Mouse (Mus musculus) bone marrow, adult 2 months (tissue): ENCODE measurements around the gene Ufc1.

ENCODE experiments used
- CTCF ChIP-seq: fragments of 200-500 bp; IDR thresholded peaks from 2 replicates; pipeline ENCODE4 v1.5.1; 2011; ENCODE audit warnings: low read length, control low read depth; ENCODE audit not compliant: control insufficient read depth, insufficient read depth
- POLR2A ChIP-seq: fragments of 200-500 bp; IDR thresholded peaks from 2 replicates; pipeline ENCODE4 v1.6.1; 2011; ENCODE audit warnings: low read depth, mild to moderate bottlenecking, control low read depth, low read length, borderline replicate concordance; ENCODE audit not compliant: control insufficient read depth

DNA sequence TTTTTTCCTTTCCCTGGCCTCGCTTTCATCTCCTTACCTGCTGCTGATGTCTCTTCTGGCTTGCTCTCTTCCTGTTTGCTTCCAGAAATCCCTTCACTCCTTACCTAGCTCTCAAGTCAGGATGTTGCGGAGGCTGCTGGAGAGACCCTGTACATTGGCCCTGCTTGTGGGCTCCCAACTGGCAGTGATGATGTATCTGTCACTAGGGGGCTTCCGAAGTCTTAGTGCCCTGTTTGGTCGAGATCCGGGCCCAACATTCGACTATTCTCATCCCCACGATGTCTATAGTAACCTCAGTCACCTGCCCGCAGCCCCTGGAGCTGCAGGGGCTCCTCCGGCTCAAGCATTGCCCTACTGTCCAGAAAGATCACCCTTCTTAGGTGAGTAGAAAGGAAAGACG lies 23.2 kb downstream of the Ufc1 start:
- TF ChIP-seq CTCF (no peak), POLR2A (no peak)
